Mouse (Mus musculus) lung, postnatal 0 days (tissue): ENCODE measurements around the gene Sgtb. TPM values are rescaled to one million over a fixed set of nuclear protein-coding genes. Genes with fewer than 3 reads are reported as not detected.

Experiments used
- ATAC-seq: fragments of 200-750 bp; cut with Nextera tagmentation; 2 replicates; pipeline ENCODE4 v1.8.0; 2017; ENCODE audit warnings: moderate library complexity
- DNase-seq: peaks from one replicate; pipeline ENCODE4 v3.0.0-alpha.2; 2016; ENCODE audit warnings: low spot score
- H3K27ac ChIP-seq: fragments of 300-500 bp; sonication (generic); 2 replicates; pipeline ENCODE4 v1.5.1; 2014; ENCODE audit warnings: antibody characterized with exemption, mild to moderate bottlenecking, low read length, mixed read lengths
- H3K27me3 ChIP-seq: fragments of 300-500 bp; sonication (generic); replicated peaks from 2 replicates; pipeline ENCODE4 v1.6.1; 2014; ENCODE audit warnings: low read length, mixed read lengths; ENCODE audit not compliant: insufficient read depth
- H3K36me3 ChIP-seq: fragments of 300-500 bp; sonication (generic); 2 replicates; pipeline ENCODE4 v1.6.1; 2014; ENCODE audit warnings: low read length, mixed read lengths; ENCODE audit not compliant: insufficient read depth
- H3K4me1 ChIP-seq: fragments of 300-500 bp; sonication (generic); 2 replicates; pipeline ENCODE4 v1.6.1; 2014; ENCODE audit warnings: antibody characterized with exemption, low read depth, low read length, mixed read lengths; ENCODE audit not compliant: insufficient read depth
- H3K4me2 ChIP-seq: fragments of 300-500 bp; sonication (generic); replicated peaks from 2 replicates; pipeline ENCODE4 v1.6.1; 2014; ENCODE audit warnings: low read depth, mild to moderate bottlenecking, low read length, moderate library complexity, mixed read lengths
- H3K4me3 ChIP-seq: fragments of 300-500 bp; sonication (generic); 2 replicates; pipeline ENCODE4 v1.5.1; 2014; ENCODE audit warnings: low read depth, low read length
- H3K9ac ChIP-seq: fragments of 300-500 bp; sonication (generic); replicated peaks from 2 replicates; pipeline ENCODE4 v1.6.1; 2014; ENCODE audit warnings: low read depth, mild to moderate bottlenecking
- H3K9me3 ChIP-seq: fragments of 300-500 bp; sonication (generic); 2 replicates; pipeline ENCODE4 v1.6.1; 2016; ENCODE audit warnings: low read length, mixed read lengths
- CTCF ChIP-seq: IDR thresholded peaks from 2 replicates; pipeline ENCODE4 v1.5.1; 2016; ENCODE audit warnings: antibody characterized with exemption, mild to moderate bottlenecking
- EP300 ChIP-seq: IDR thresholded peaks from 2 replicates; pipeline ENCODE4 v1.6.1; 2016; ENCODE audit warnings: antibody characterized with exemption, mild to moderate bottlenecking, control low read depth
- WGBS: fragments of 180-500 bp; shearing (Covaris S2); extraction: QIAGEN DNeasy Blood & Tissue Kit; methylation state at CpG from one replicate; pipeline ENCODE4 v1.1.7; 2014; 5-methylcytosine and 5-hydroxymethylcytosine counted together
- polyA plus RNA-seq: library from polyadenylated mRNA; unstranded; fragments of >200 nt; fragmentation: Nextera tagmentation; extraction: Ambion mirVana; gene quantifications from 2 replicates; pipeline ENCODE4 v1.2.1, GENCODE M21; 2015

Gene Sgtb
- polyA plus RNA-seq, 1 experiment from 2014 or later, result 5.5 TPM

DNA sequence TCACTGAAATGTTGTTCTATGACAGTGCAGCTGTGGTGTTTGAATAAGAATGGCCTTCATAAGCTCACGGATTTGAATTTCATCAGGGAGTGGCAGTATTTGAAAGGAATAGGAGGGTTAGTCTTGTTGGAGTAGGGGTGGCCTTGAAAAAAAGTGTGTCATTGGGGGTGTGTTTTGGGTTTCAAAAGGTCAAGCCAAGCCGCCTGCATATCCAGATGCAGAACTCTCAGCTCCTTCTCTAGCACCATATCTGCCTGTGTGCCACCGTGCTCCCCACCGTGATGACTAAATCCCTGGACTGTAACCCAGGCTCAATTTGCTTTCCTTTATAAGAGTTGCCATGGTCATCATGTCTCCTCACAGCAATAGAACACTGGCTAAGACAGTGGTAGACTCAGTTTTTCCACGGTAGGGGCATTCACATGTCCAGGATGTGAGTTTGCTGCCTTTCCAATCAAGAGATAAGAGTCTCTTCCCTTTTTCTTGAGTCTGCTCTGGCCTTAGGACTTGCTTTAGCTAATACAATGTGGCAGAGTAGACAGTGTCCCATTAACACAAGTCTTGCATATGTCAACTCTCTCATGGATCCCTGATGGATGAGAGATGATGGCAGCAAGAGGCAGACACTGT is 7.8 kb upstream of the Sgtb start:
- WGBS, result 86% methylated on average over 5 of the region's 5 CpGs
- Histone ChIP-seq H3K4me1 (no peaks in the 10 kb centered on the region), H3K4me2 (no peak overlapping the region), H3K9me3 (no peaks in the 10 kb centered on the region), H3K27me3 (no peaks in the 10 kb centered on the region), H3K27ac (no peak overlapping the region), H3K4me3 (no peak overlapping the region), H3K36me3 (no peaks in the 10 kb centered on the region), H3K9ac (no peak overlapping the region)
- DNase-seq (no peak), ATAC-seq (no peak)
- TF ChIP-seq EP300 (no peak), CTCF (no peak)

DNA sequence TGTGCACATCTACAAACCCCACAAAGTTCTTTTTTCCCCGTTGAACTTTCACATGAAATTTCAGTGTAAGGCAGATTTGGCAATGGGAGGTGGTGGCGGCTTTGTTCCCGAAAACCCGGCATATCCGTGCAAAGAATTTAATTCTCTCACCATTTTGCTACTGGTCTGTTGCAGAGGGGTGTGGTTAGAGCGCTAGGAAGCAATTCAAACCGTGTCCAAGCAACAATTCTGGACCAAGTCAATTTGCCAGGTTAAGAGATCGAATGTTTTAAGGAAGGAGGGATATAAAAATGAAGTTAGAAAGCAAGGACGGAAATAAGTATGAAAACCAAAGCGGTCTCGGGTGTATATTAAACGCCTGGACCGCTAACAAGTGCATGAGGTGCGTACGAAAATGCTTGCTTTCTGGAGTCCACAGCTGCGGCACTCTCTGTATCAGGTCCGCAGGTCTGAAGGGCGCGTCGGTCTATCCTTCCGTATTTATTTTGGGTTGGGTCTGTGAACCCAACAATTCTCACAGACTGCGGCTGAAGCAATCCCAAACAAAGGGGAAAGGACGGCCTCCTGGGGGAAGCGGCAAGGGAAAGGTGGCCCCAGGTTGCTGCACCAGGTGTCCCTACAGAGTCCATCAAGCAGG is 772 bp upstream of the Sgtb start:
- TF ChIP-seq EP300, result no peak
- TF ChIP-seq CTCF, result no peak
- Histone ChIP-seq H3K27ac (peak overlapping the region; percentile 59; the same call in 1 of the 2 replicates), H3K4me2 (peak overlapping the region; percentile 99), H3K36me3 (no peaks in the 10 kb centered on the region), H3K9me3 (no peaks in the 10 kb centered on the region), H3K27me3 (no peaks in the 10 kb centered on the region), H3K4me3 (peak overlapping the region; percentile 77), H3K4me1 (peaks cover 3% of the 10 kb centered on the region; the same call in 1 of the 2 replicates), H3K9ac (peak overlapping the region; percentile 58)
- ATAC-seq (peak; percentile 2), DNase-seq (peak; percentile 52)
- WGBS, result under 1% methylated on average over 24 of the region's 24 CpGs

DNA sequence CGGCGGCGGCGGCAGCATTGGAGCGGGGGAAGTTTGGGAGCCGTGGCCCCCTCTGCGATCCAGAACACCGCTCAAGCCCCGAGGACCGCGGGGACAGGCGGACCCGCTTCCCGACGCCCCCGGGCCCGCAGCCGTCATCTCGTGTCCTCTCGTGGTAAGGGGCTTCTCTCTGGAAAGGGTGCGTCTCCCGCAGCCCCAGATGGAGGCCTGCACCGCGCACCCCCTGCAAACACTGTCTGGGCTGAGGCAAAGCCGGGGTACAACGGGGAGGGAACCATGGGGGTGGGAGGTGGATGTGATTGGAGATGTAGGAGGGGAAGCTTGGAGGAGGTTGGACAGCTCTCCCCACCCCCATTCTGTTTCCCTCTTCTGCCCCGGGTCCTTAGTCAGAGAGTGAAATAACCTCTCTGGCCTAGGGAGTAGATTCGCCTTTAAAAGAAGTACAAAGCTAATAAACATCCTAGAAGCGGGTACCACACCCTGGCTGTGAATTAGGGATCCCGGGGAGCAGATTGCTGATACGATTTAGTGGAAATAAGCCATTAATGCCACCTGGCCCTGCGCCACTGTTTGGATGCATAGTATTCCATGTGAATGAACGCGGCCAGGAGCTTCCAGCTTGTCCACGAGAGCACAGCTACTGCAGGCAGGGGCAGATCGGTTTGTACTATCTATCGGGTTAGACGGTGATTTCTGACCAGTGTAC is 428 bp downstream of the Sgtb start:
- Histone ChIP-seq H3K9ac (peak overlapping the region; percentile 59), H3K9me3 (no peaks in the 10 kb centered on the region), H3K27me3 (no peaks in the 10 kb centered on the region), H3K4me3 (peak overlapping the region; percentile 77), H3K4me1 (peaks cover 3% of the 10 kb centered on the region; the same call in 1 of the 2 replicates), H3K4me2 (peak overlapping the region; percentile 99), H3K36me3 (no peaks in the 10 kb centered on the region), H3K27ac (0 out of 2 replicates have a peak overlapping the region, but pooled peaks have one; percentile 43)
- TF ChIP-seq EP300, result no peak
- no peak for TF ChIP-seq CTCF
- peak; percentile 57 for ATAC-seq
- peak; percentile 67 for DNase-seq
- 2% methylated on average over 25 of the region's 38 CpGs for WGBS

DNA sequence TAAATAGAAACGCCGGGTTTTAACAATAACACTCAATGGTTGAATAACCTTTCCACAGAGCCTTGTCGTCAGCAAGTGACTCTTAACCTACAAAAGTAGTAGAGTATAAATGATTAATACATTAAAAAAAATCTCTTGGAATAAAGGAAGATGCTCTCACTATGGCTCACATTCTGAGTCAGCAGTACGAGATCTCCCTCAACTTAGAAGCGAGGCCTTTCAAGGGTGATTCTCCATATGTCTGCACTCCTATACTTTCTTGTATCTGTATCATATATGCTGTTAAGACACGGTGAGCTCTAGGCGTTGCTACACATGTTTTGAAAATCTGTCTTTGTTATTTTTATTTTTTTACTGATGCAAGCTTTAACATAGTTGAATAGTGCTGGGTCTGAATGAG is 985 bp downstream of the Sgtb start:
- H3K4me3 ChIP-seq, result peak overlapping the region; percentile 77; the same call in 1 of the 2 replicates
- H3K4me2 ChIP-seq, result peak overlapping the region; percentile 99
- ATAC-seq (no peak), DNase-seq (no peak)
- H3K36me3 ChIP-seq, result no peaks in the 10 kb centered on the region
- WGBS, result 40% methylated on average over 7 of the region's 7 CpGs
- no peaks in the 10 kb centered on the region for H3K9me3 ChIP-seq
- no peak overlapping the region for H3K27ac ChIP-seq
- no peaks in the 10 kb centered on the region for H3K27me3 ChIP-seq
- TF ChIP-seq CTCF (no peak), EP300 (no peak)
- H3K9ac ChIP-seq, result peak overlapping the region; percentile 59; the same call in 1 of the 2 replicates
- H3K4me1 ChIP-seq, result peaks cover 3% of the 10 kb centered on the region; the same call in 1 of the 2 replicates

DNA sequence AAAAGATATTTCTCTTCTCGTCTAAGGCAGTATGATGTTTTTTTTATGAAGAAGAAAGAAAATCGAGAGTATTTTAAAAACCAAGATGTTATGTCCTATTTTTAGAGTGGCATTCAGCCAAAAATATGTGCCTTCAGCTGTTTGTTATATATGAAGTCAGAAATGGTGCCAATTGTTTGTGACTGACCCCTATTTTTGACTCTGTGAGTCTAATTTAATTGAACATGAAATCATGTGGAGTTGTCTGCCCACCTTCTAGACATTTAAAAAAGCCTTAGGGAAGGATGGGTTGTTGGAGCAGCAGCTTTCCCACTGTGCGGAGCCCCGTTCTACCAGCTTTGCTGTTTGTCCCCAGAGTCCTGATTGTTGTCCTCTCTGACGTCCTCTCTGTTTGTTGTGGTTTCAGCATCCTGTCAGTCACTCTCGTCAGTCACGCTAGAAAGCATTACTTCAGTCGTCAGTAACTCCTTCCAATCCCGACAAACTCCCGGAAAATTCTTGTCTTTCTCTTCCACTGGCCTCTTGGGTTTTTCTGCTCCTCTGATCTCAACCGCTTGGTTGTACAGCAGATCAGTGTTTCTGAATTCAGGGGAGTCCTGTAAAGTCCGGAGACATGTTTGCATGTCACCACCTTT is 2.8 kb downstream of the Sgtb start:
- peak; percentile 36 for DNase-seq
- no peaks in the 10 kb centered on the region for H3K27me3 ChIP-seq
- H3K4me3 ChIP-seq, result no peak overlapping the region
- no peak for TF ChIP-seq CTCF
- no peak for TF ChIP-seq EP300
- WGBS, result 47% methylated on average over 12 of the region's 12 CpGs
- no peaks in the 10 kb centered on the region for H3K9me3 ChIP-seq
- peaks cover 3% of the 10 kb centered on the region; the same call in 1 of the 2 replicates for H3K4me1 ChIP-seq
- H3K4me2 ChIP-seq, result 0 out of 2 replicates have a peak overlapping the region, but pooled peaks have one; percentile 3
- no peak overlapping the region; the same call in 1 of the 2 replicates for H3K27ac ChIP-seq
- no peaks in the 10 kb centered on the region for H3K36me3 ChIP-seq
- no peak overlapping the region for H3K9ac ChIP-seq
- ATAC-seq, result no peak

DNA sequence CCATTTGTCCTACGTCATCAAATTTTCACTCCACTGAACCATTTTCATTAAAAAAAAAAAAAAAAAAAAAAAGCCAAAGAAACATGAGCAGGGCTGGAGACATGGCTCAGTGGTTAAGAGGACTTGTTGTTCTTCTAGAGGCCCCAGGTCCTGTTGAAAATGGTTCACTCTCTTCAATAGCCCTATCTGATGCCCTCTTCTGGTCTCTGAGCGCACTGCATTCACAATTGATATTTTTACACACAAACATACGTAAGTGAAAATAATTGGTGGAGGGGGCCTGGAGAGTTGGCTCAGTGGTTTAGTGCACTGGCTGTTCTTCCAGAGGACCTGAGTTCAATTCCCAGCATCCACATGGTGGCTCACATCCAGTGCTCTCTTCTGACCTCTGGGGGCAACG is 4.2 kb downstream of the Sgtb start:
- Histone ChIP-seq H3K27ac (no peak overlapping the region), H3K4me1 (0 out of 2 replicates have a peak, but pooled peaks cover 3% of the 10 kb centered on the region), H3K36me3 (no peaks in the 10 kb centered on the region), H3K4me2 (no peak overlapping the region), H3K27me3 (no peaks in the 10 kb centered on the region), H3K9me3 (no peaks in the 10 kb centered on the region), H3K4me3 (no peak overlapping the region), H3K9ac (no peak overlapping the region)
- TF ChIP-seq CTCF, result peak; percentile 28
- no peak for TF ChIP-seq EP300
- DNase-seq (peak; percentile 23), ATAC-seq (no peak)
- WGBS, result 96% methylated on average over 4 of the region's 4 CpGs
